Mouse (Mus musculus) ES-E14 (cell line): ENCODE data around the gene Kat2a.

ENCODE experiments used
- HCFC1 ChIP-seq: IDR thresholded peaks from 2 replicates; pipeline ENCODE4 v1.6.1; 2012; ENCODE audit warnings: low read length, inconsistent platforms, borderline replicate concordance; ENCODE audit not compliant: insufficient read depth
- ZNF384 ChIP-seq: IDR thresholded peaks from 2 replicates; pipeline ENCODE4 v1.6.1; 2012; ENCODE audit warnings: low read depth, low read length, inconsistent platforms

- TF ChIP-seq HCFC1 = no peak
- no peak for TF ChIP-seq ZNF384
Measured at GRCm38 (mm10) chr11:100690389-100690788, 21.9 kb downstream of the Kat2a start.
